Mouse (Mus musculus) E14TG2a.4 (cell line): Measurements from ENCODE around the gene Etv3.

Experiments
- CTCF ChIP-seq: conservative IDR thresholded peaks from 2 replicates; pipeline ENCODE4 v1.5.1; 2014; ENCODE audit warnings: low read length
- POU5F1 ChIP-seq: IDR thresholded peaks from 2 replicates; pipeline ENCODE4 v1.6.1; 2014; ENCODE audit warnings: low read length, borderline replicate concordance

- TF ChIP-seq CTCF = no peak
- no peak for TF ChIP-seq POU5F1
Observed at GRCm38 (mm10) chr3:87529568-87529967, 4.4 kb downstream of the Etv3 start.
